Mouse (Mus musculus): Measurements from ENCODE around the gene Cradd.

The Cradd gene

DNA sequence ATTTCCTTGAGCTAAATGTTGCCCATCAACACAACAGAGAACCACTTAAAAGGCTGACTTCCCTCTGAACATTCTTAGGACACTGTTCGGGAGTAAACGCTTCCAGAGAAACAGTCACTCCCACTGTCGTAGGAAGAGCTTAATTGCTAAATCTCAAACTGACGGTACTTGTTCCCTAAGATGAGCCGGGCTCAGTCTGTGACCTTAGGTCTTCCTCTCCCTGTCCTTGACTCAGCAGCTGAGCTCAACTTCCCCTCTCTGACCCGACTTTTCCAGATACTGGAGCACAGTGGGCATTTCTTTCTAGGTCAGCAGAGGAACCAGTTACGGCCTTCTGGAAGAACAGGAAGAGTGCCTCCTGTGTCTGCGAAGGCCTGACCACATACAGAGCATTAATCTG lies 87.7 kb downstream of the Cradd start:
- DNase-seq = no peak

DNA sequence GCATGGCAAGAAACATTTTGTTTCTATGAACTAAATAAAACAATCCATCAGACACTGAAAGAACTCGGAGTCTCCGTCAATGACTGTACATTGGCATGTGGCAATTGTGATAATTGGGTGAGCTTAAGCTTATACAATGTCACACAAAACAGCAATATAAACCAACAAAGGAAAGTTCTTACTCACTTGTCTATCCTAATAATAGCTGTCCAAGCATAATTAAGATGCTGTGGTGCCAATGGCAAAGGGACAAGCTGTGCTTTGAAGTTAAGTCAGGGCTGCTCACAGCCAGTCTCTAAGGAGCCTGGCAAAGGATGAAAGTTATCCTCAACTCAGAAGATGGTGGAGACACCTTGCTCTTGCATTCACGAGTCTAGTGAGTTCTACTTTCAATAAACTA lies 89.3 kb downstream of the Cradd start:
- DNase-seq = no peak

DNA sequence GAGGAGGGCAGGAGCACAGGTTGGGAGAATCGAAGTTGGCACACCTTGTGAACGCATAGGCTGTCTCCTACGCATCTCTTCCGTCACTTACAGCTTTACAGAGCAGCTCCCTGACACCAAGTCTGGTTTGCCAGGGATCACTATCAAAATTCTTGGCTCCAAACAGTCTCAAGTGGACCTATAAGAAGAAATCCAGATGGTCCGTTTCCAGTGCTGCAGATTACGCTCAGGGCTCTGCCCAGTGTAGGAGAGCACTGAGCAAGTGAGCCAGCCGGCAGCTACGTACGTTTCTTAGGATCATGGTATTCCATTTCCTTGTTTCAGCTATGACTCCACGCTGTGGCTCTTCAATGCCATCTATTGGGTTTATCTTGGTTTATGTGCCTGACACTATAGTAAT lies 90.9 kb downstream of the Cradd start:
- DNase-seq = no peak

DNA sequence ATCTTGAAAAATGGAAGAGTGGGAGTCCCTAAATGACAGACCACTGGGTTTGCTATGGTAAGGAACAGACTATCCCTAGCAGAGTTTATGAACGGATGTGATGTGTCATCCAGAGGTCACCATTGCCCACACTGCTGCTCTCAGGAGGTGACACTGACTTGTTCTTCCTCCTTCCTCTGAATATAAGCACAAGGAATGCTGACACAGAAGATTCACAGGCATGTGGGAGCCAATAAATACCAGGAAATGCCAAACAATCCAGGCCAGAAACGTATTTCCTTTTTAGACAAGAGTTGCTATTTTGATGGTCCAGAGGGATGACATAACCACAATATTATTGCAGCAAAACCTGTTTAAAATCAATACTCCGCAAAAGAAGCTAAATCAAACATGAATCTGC lies 91.4 kb downstream of the Cradd start:
- no peak for DNase-seq

DNA sequence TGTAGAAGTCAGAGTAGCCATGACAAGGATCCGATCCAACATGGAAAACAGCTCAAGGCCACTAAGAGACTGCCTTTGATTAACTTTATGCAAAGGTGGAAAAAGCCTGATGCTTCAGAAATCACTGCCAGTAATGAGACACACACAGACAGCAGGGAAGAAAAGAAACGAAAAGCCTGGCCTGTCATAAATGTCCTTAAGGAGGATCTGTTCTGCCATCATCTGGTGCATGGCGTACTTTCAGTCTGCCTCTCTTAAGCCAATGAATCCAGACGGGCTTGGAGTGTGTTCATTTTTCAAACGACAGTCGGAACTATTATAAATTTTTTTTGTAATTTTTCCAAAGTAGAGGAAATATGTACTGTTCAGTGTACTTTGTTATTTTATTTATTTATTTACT lies 95.7 kb downstream of the Cradd start:
- no peak for DNase-seq

DNA sequence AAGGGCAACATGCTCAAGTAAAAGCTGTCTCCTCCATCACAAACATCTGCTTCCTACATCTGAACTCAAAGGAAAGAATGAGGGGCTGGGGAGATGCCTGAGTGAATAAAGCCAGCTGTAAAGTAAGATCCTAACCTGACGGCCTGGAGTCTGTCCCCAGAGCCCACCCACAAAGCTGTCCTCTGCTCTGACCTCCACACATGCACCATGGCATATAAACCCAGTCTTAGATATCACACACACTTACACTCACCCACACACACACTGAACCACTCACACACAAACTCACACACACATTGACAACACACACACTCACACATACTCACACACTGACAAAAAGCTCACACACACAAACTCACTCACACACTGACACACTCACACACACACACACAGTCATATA lies 96.3 kb downstream of the Cradd start:
- no peak for DNase-seq

DNA sequence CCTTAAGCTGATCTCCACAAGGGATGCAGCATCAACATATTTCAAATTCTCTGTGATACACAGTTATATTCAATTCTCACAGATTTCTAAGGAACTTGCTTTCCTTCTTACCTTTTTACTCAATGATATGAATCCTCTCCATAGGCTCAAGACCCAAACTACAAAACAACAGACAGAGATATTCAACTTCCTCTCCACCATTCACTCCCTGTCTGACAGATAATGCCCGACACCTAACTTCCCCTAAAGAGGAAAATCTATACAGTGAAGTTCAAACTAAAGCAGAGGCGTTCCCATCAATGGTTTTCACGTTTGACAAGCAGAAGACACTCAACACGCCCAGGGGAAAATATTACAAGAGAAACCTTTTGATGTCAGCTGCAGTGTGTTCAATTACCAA lies 97.2 kb downstream of the Cradd start:
- no peak for DNase-seq

DNA sequence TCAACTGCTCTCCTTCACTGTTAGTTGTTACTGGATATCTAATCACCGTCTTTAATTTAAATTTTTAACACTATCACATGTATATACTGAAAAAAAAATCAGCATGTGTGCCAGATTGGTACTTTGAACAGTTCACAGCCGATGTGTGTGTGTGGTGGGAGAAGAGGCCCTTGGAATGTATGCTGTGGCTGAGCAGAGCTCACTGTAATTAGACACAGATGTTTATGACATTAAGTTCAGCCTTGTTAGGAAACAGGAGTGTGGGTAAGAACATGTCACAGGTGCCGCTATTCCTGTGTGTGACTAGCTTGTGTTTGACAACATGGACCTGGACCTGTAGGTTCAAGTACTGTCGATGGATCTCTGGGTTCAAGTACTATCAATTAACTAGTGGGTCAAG lies 98.9 kb downstream of the Cradd start:
- no peak for DNase-seq

DNA sequence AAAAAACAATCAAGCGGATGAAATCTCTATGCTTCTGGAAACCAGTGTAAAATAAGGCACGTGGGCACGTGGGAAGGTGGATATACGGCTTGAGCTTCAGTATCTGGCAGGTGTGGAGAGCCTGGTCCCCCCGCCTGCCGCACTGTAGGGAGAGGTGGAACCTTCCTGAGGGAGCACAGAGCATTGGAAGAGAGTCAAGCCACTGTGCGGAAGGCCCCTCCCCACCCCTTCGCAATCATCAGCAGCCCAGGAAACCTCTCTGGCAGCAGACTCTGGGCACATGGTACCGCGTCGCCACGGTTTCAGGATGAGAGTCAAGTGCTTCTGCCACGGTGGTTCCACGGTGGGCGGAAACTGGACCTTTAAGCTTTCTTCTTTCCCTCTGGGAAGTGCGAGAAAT lies 100.7 kb downstream of the Cradd start:
- peak; percentile 30 to 31 for DNase-seq

DNA sequence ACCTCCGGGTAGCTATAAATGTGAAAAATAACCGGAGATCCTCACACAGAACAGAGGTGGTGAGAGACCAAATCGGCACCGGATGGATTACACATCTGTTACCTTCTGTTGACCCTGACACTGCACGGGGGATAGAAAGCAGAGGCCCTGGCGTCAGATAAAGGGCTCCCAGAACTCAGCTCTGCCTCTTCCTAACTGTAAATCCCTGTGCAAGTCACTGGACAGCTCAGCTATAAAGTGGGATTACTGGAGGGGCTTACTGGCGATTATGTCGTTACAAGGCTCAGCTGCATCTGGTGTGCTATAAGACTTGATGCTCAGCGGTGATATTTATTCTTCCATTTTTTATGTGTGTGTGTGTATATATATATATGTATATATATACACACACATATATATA lies 102.0 kb downstream of the Cradd start:
- no peak for DNase-seq

DNA sequence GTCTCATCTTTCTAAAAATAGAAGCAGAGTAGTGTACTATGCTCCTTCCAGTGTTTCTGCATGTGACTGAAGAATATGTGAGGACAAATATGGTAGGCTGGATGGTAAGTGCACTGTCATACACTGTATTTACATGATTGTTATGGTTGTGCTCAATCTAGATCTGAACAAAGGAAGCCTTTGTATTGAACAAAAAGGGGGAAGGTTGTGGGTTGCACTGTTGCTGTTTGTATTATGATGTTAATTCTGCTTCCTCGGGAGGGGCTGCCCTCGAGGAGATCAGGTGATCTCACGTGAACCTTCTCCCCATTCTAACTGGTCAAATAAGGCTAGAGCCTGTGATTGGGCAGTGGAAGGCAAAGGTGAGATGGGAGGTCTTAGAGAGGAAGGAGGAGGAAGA lies 103.4 kb downstream of the Cradd start:
- DNase-seq = no peak

DNA sequence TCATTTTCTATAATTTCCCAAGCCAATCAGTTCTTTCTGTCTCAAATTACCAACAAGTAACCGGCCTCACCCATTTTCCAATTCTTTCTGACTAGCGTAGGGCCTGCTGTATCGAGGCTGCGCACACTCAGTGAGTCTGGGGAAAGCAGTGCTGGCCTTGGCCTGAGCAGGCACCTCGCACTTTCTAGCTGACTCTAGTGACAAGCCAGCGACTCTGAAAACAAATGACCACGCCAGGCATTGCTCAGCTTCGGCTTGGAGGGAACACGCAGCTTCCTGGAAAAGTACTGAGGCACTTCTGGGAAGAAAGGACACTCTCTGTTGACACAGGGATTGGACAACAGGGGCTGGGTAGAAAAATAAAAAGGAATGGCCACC lies 105.3 kb downstream of the Cradd start:
- no peak for DNase-seq

DNA sequence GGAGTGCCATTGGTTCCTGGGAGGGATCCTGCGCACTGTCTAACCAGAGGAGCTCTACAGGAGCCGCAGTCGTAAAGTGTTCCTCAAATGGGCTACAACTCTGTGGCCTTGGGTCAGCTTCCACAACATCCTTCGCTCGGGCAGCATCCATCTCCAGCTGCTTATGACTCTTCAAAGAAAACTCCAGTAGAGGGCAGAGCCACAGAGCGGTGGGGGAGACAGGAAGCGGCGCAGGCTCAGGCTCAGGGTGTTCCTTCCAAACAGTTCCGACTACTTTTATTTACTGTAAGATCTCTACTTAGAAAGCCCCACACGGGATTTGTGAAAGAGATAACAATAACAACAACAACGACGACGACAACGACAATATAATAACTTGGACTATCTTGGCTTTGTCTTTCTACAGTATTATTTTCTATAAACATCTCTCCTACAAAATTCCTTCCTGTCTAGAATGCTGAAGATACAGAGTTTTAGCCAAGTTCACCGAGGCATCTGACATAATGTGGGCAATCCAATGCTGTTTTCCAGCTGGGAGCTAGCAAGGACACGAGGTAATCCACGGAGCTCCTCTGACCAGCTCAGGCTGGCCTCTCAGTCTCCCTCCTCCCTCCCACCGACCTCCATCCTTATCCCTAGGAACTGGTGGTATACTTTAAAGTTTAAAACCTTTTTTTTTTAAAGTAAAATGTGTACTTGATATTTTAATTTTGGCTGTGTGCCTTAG lies 105.8 kb downstream of the Cradd start:
- no peak for DNase-seq

DNA sequence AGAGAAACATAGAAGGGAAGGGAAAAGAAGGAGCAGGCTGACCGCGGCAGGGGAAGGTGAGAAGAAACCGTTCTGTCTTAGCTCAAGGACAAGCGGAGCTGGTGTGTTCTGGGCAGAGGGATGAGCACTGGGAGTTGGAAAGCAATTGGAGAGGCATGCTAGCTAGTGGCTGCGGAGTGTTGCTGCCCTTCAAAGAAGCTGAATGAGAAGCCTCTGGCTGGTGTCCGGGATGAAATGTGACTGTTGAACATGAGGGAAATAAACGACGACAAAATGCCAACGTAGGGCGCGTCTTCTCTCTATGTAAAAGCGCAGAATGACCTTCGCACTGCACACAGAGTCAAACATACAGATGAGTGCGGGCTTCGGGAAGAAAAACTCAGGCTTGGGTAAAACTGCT lies 108.6 kb downstream of the Cradd start:
- no peak for DNase-seq

DNA sequence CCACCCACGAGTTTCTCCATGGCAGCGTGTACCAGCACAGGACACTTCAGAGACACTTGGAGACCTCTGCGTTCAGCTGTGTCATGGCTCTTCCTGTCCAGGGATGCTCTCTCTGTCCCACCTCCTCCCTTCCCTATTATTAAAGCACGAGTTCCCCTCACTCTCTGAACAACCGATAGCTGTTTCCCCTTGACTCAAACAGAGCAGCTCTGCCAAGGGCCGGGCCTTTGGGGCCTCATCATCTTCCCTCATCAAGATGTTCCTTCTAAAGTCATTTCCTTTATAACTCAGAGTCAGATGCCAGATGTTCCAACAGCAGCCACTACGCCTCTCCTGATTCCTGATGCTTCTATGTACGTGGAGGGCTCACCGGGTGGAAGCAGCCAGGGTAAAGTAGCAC lies 110.1 kb downstream of the Cradd start:
- DNase-seq = no peak

DNA sequence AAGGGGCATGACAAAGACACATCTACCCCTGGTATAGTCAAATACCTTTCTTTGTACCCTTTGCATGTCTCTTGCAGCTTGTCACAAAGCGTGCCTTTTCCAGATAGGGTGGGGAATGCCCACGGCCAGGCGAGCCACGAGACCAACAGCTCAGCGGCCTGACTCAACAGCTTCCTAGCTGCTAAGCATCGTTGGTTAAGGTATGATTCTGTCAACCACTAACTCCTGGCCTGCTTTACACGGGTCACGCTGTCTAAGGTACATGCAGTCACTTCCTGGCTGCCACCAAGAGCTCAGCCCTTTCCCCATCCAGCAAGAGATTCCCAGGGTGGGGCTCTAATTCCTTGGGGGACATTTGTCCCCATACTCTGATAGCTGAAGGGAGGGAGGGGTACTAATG lies 110.6 kb downstream of the Cradd start:
- DNase-seq = no peak

DNA sequence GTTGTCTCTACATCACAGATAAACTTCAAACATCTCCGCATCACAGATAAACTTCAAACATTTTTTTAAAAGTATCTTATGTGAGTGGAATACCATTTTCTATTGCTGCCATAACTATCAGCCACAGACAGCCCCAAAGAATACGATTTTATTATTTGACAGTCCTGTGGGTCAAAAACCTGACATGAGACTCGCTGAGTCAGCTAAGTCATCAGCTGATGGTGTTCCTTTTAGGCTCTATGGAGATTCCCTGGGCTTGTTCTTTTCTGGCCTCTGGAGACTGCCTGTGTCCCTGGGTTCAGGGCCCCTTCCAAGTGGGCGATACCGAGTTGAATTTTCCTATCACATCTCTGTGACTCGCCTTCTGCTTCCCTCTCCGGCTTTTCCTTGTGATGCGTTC lies 112.3 kb downstream of the Cradd start:
- DNase-seq = no peak

DNA sequence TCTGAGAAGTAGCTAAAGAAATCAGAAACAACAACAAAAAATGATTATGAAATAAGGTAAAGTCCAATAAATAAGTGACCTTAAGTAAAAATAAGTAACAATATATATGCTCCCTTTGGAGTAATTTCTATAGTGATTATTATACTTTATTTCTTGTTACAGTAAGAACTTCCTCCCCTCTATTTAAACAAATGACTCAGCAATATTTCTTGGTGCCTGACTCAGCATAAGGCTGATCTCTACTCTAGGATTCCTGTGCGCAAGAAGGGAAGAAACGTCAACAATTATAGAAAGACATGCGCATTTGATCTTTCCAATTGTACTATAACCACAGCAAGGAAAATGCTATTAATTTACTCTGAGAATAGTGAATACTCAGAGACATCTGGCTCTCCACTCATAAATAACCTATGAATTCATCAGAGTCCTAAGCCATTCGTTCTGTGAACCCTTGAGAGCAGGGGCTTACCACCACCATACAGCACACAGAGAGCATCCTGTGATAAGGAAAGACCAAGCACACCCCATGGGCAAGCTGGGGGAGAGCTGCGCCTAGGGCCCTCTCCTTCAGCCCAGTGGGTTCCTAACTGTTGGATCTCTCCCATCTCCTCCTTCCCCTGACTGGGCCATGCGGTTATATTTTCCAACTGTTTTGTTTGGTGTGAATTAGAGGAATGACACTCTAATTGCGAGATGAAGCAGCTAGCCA lies 113.1 kb downstream of the Cradd start:
- DNase-seq = no peak

DNA sequence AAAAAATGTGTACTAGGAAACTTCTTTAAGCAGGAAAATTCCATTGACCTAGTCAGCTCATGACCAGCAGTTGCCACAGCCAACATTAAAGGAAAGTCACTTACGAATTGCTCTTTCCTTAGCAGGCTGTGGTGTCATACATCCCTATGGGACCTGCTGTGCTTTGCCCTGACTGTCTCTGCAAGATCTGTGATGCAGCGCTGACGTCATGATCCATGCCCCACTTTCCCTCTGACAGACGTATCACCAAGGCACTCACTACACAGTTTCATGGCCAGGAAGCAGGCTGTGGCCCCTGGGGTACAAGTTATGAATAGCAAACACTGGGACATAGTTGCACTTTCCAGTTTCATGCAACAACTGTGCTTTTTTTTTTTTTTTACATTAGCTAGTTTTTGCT lies 113.8 kb downstream of the Cradd start:
- no peak for DNase-seq

DNA sequence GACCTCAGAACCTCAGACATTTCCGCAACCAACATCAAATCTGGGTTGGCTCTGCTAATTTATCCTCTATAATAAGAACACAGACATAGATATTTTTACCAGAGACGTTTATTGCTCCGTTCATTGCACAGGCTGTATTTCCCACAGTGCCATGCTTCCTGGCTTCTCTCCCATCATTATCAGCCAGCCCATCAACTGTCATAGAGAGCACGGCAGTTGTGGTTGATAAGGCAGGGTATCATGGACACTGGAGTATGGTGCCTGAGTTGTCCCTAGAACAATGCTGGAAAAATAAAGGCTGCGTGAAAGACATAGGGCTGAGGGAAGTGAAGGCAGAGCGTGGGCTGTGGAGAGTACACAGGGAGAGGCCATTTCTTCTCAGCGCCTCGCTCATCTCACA lies 116.5 kb downstream of the Cradd start:
- no peak for DNase-seq

DNA sequence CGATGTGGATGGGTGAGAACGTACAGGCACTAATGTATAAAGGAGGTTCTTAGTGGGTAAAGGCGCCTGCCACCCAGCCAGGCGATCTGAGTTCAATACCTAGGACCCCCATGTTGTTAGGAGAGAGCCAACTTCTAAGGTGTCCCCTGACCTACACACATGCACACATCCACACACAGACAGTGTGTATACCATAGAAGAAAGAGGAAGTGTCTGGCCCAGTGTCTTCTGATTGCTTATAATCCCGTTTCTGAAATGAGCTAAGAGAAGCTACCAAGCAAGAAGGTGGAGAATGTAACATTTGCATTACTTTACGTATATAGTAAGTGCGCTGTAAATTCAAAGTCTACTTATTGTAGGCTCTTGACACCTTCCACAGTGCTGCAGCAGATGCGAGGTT lies 122.4 kb downstream of the Cradd start:
- DNase-seq = no peak

DNA sequence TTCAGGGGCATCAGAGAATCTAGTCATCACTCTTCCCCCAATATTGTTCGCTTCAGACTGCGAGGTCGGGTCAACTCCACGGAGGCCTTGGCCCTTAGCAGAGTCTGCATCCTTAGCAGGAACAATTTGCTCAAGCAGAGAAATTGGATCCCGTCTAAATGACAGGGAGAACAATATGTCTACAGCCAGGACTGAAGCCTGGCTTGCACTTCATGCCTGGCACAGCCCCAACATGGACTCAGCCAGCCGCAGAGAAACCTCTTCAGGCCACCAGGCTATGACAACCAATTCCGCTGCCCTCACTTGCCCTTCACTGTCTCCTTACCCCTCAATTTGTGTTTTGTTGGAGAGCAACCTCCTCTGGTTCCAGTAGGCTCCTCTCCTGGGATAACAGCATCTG lies 123.6 kb downstream of the Cradd start:
- DNase-seq = peak; percentile 73 to 82

DNA sequence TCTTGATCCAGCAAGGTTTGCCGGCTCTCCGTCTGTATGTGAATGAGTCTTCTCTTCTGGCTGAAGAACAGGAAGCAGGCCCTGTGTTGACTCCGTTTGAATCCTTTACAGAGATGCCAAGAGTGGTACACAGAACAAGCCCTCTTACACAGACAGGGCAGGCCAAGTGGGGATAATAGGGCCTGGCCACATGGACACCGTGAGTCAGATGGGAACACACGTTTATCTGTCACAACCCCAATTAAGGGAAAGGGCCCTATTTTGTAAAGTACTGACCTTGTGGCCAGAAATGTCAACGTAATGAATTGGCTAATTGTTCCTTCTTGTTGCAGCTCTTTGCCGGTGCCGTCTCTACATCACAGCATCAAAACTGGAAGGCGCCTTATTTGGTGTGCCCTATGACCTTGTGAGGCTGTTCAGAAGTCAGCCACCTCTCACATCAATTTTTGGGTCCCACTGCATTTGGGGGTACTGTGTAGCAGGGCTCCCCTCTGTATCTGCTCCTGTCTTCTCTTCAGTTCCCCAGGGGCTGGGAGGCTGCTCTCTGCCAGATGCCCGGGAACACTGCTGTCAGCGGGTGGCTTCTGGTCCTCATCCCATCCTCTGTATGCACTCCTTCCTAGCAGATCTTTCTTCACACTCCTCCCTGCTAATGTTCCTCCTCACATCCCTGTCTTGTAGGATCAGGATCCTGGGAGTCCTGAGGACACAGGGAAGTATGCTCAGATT lies 124.2 kb downstream of the Cradd start:
- no peak for DNase-seq

DNA sequence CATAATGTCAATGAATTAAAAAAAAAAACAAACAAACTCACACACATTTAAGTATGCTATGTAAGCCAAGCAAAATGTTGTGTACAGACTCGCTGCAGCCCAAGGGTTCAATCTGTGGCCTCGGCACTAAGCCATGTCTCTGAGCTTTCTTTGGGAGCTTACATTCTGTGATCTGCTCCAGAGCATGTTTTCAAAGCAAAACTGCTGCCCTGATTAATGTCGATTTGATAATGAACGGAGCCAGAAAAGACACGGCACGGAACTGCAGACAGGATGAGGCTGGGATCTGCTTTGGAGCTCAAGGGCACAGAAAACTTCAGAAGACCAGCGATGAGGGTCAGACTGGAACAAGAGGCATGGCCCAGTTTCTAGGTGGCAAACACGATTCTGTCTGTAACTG lies 126.6 kb downstream of the Cradd start:
- DNase-seq = peak in 1 of 2 experiments; percentile 33

Measured in cerebellum, postnatal 25 days (tissue).